Mouse (Mus musculus) embryonic facial prominence, embryonic 13.5 days (tissue): ENCODE measurements around the gene Catsperg2. TPM values are rescaled to one million over a fixed set of nuclear protein-coding genes. Genes with fewer than 3 reads are reported as not detected.
"Not testable (repeated sequence)": the region's sequence is repeated elsewhere in the genome, so short reads cannot be mapped to it uniquely, and the experiment has no call there.

ENCODE experiments used
- ATAC-seq: fragments of 200-750 bp; cut with Nextera tagmentation; 2 replicates; pipeline ENCODE4 v1.8.0; 2017; ENCODE audit warnings: low read depth; ENCODE audit not compliant: insufficient number of reproducible peaks, insufficient read depth, low FRiP score, low TSS enrichment
- H3K27ac ChIP-seq: fragments of 300-500 bp; sonication (generic); 2 replicates; pipeline ENCODE4 v1.5.1; 2015; ENCODE audit warnings: moderate library complexity, mild to moderate bottlenecking, inconsistent platforms
- H3K27me3 ChIP-seq: fragments of 300-500 bp; sonication (generic); 2 replicates; pipeline ENCODE4 v1.6.1; 2015; ENCODE audit warnings: mild to moderate bottlenecking, inconsistent platforms
- H3K36me3 ChIP-seq: fragments of 300-500 bp; sonication (generic); 2 replicates; pipeline ENCODE4 v1.6.1; 2015; ENCODE audit warnings: mild to moderate bottlenecking, inconsistent platforms
- H3K4me1 ChIP-seq: fragments of 300-500 bp; sonication (generic); 2 replicates; pipeline ENCODE4 v1.6.1; 2015; ENCODE audit warnings: inconsistent platforms
- H3K4me2 ChIP-seq: fragments of 300-500 bp; sonication (generic); 2 replicates; pipeline ENCODE4 v1.6.1; 2015; ENCODE audit warnings: moderate library complexity, mild to moderate bottlenecking, inconsistent platforms
- H3K4me3 ChIP-seq: fragments of 300-500 bp; sonication (generic); 2 replicates; pipeline ENCODE4 v1.5.1; 2015; ENCODE audit warnings: mild to moderate bottlenecking, inconsistent platforms
- H3K9ac ChIP-seq: fragments of 300-500 bp; sonication (generic); 2 replicates; pipeline ENCODE4 v1.6.1; 2015; ENCODE audit warnings: mild to moderate bottlenecking, inconsistent platforms
- H3K9me3 ChIP-seq: fragments of 300-500 bp; sonication (generic); 2 replicates; pipeline ENCODE4 v1.6.1; 2016; ENCODE audit warnings: inconsistent platforms
- WGBS: fragments of 180-500 bp; shearing (Covaris S2); methylation state at CpG from one replicate; pipeline ENCODE4 v1.1.7; 2015; ENCODE audit warnings: mixed read lengths; 5-methylcytosine and 5-hydroxymethylcytosine counted together
- microRNA counts: library from miRNA; unstranded; fragments of <30 nt; microRNA quantifications from one replicate; lab custom pipeline; 2016
- microRNA-seq: library from miRNA; unstranded; fragments of <30 nt; microRNA quantifications from one replicate; pipeline ENCODE4, GENCODE M21; 2016
- polyA plus RNA-seq: library from polyadenylated mRNA; unstranded; fragments of >200 nt; fragmentation: Nextera tagmentation; extraction: Ambion mirVana; gene quantifications from 2 replicates; pipeline ENCODE4 v1.2.1, GENCODE M21; 2015

Gene Catsperg2
- polyA plus RNA-seq, 1 experiment from 2014 or later = not detected

DNA sequence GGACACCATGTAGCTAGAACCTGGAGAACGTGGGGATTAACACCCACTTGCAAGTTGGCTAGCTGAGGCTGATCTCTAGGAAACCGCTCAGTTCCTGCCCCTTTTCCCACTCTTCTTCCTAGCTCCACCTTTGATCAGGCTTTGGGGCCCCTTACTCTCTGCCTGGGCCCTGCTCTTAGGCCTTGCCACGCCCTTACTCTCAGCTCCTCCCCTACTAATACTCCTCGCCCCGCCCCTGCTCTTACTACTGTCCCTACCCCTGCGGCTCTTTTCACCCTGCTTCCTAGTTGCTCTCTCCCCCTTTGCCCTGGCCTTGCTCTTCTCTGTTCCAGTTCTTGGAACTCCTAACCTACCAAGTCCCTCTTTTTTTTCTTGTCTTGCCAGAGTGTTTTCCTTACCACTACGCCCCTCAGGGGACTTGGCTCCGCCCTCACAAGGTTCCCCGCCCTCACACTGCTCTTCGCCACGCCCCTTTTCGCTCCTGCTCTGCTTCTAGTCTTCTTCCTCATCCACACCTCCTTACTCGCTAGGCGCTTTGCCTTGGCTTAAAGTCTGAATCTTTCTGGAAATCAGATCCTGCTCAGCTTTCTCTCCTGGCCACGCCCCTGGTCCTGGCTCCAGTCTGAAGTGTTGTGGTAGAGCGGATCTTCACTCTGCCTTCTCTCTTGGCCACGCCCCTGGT is 1.2 kb downstream of the Catsperg2 start:
- H3K9me3 ChIP-seq, H3K27ac ChIP-seq, H3K36me3 ChIP-seq, ATAC-seq, H3K4me1 ChIP-seq, H3K9ac ChIP-seq, H3K27me3 ChIP-seq, H3K4me3 ChIP-seq: not testable (repeated sequence)
- 0 out of 2 replicates have a peak overlapping the region, but pooled peaks have one; percentile 16 for H3K4me2 ChIP-seq
- WGBS = 34% methylated on average over 17 of the region's 17 CpGs

DNA sequence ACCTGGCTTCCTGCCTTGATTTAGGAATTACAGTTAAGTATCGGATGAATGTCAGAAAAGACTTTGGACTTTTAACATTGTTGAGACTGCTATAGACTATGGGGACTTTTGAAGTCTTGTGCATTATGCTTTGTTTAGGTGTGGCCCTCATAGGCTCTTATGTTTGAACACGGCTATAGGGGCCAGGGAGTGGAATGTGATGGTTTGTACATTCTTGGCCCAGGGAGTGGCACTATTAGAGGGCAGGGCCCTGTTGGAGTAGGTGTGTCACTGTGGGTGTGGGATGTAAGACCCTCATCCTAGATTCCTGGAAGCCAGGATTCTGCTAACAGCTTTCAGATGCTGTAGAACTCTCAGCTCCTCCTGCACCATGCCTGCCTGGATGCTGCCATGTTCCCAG is 17.9 kb downstream of the Catsperg2 start:
- H3K27me3 ChIP-seq, ATAC-seq, H3K4me1 ChIP-seq, H3K9me3 ChIP-seq, H3K4me3 ChIP-seq, H3K27ac ChIP-seq, H3K9ac ChIP-seq, H3K4me2 ChIP-seq, H3K36me3 ChIP-seq: not testable (repeated sequence)
- 75% methylated on average over 2 of the region's 2 CpGs for WGBS

DNA sequence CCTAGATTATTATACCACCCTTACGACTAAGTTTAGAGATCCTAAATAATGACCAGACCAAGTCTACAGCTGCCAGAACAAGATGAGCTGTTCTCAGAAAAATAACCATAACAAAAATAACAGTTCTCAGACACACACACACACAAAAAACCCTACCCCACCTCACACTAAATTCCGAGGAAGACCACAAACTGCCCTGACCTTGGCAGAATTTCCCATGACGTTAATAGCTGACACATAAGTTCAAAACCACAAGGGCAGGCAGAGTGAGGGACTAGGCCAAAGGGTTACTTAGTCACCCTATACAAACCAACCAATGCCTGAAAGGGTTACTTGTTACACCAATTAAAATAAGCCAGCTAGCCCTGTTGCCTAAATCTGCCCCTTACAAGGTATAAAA is 31.6 kb downstream of the Catsperg2 start:
- H3K4me1 ChIP-seq, ATAC-seq, H3K4me2 ChIP-seq, H3K9ac ChIP-seq, H3K27me3 ChIP-seq, H3K9me3 ChIP-seq, H3K36me3 ChIP-seq, H3K27ac ChIP-seq, H3K4me3 ChIP-seq: not testable (repeated sequence)
- 80% methylated on average over 3 of the region's 3 CpGs for WGBS

DNA sequence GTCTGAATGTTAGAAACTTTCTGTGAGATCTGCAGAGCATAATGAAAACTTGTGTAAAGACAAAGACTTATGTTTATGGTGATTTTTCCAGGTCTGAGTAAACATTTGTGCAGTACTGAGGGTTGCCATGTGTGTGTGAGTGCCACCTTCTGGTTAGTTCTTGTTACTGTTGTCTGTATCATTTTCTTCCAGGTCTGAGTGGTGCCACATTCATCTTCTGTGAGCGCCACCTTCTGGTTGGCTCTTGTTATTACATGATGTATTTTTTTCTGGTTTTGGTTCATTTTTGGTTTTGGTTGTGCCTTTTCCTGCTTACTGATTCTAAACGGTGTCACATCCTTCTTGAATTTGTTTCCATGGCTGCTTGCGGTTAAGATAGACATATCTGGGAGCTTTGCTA is 45.0 kb downstream of the Catsperg2 start:
- Histone ChIP-seq H3K9ac (no peak overlapping the region), H3K27ac (no peak overlapping the region), H3K9me3 (peaks cover 18% of the 10 kb centered on the region), H3K36me3 (no peaks in the 10 kb centered on the region), H3K4me1 (no peaks in the 10 kb centered on the region), H3K27me3 (no peaks in the 10 kb centered on the region), H3K4me3 (no peak overlapping the region), H3K4me2 (no peak overlapping the region)
- no peak for ATAC-seq
- 65% methylated on average over 3 of the region's 3 CpGs for WGBS

MicroRNA genes within 50 kb of the gene (microRNA counts, 519-probe panel; counts per million panel counts)
- 2,327 counts per million, percentile 57 among the panel's probes with 10 or more counts for microRNA mmu-miR-1964 (lab: Ali Mortazavi, UCI)

Small RNAs within 50 kb of the gene (microRNA-seq; reads per million reads assigned to microRNA genes)
- gene Mir1964 = 2.6 reads per million, percentile 9 among the genes with 10 or more reads in this experiment

Other genes with a start within 250 kb of the Catsperg2 start
- gene Sipa1l3, start 208.4 kb downstream of the Catsperg2 start, polyA plus RNA-seq = 21.5 and 23.9 TPM in 2 replicates
- gene Zfp84, start 41.5 kb upstream of the Catsperg2 start, polyA plus RNA-seq = 12.8 and 16.3 TPM in 2 replicates
- gene Zfp30, start 57.0 kb upstream of the Catsperg2 start, polyA plus RNA-seq = 10.8 and 11.7 TPM in 2 replicates
- gene Zfp790, start 89.1 kb upstream of the Catsperg2 start, polyA plus RNA-seq = 17.3 and 18.1 TPM in 2 replicates
- gene Zfp940, start 126.6 kb upstream of the Catsperg2 start, polyA plus RNA-seq = 6.3 and 7.4 TPM in 2 replicates
- 9.3 and 11.7 TPM in 2 replicates for gene Zfp420, start 132.9 kb upstream of the Catsperg2 start, polyA plus RNA-seq
- 12.5 and 13.8 TPM in 2 replicates for gene Zfp27, start 179.5 kb upstream of the Catsperg2 start, polyA plus RNA-seq
- 6.0 and 8.2 TPM in 2 replicates for gene Zfp383, start 181.2 kb upstream of the Catsperg2 start, polyA plus RNA-seq
- gene Zfp74, start 227.1 kb upstream of the Catsperg2 start, polyA plus RNA-seq = 14.9 and 16.0 TPM in 2 replicates